Mouse (Mus musculus) forebrain, embryonic 10.5 days (tissue): ENCODE measurements around the gene Plxnd1. TPM values are rescaled to one million over a fixed set of nuclear protein-coding genes. Genes with fewer than 3 reads are reported as not detected.

Experiments
- DNase-seq: peaks from one replicate; pipeline ENCODE4 v3.0.0-alpha.2; 2017; ENCODE audit warnings: low spot score; ENCODE audit errors: extremely low spot score
- H3K27ac ChIP-seq: fragments of 300-500 bp; sonication (generic); 2 replicates; pipeline ENCODE4 v1.5.1; 2016; ENCODE audit warnings: mild to moderate bottlenecking
- H3K27me3 ChIP-seq: fragments of 300-500 bp; sonication (generic); 2 replicates; pipeline ENCODE4 v1.6.1; 2016; ENCODE audit warnings: mild to moderate bottlenecking; ENCODE audit not compliant: poor library complexity, severe bottlenecking
- H3K36me3 ChIP-seq: fragments of 300-500 bp; sonication (generic); replicated peaks from 2 replicates; pipeline ENCODE4 v1.6.1; 2016; ENCODE audit warnings: mild to moderate bottlenecking, moderate library complexity
- H3K4me1 ChIP-seq: fragments of 300-500 bp; sonication (generic); 2 replicates; pipeline ENCODE4 v1.6.1; 2016
- H3K4me3 ChIP-seq: fragments of 300-500 bp; sonication (generic); 2 replicates; pipeline ENCODE4 v1.5.1; 2016; ENCODE audit warnings: mild to moderate bottlenecking, moderate library complexity
- H3K9me3 ChIP-seq: fragments of 300-500 bp; sonication (generic); 2 replicates; pipeline ENCODE4 v1.6.1; 2016; ENCODE audit warnings: mild to moderate bottlenecking, moderate library complexity
- WGBS: fragments of 180-500 bp; shearing (Covaris S2); methylation state at CpG from one replicate; pipeline ENCODE4 v1.1.7; 2016; 5-methylcytosine and 5-hydroxymethylcytosine counted together
- polyA plus RNA-seq: library from polyadenylated mRNA; unstranded; fragments of >200 nt; fragmentation: Nextera tagmentation; extraction: Ambion mirVana; gene quantifications from 2 replicates; pipeline ENCODE4 v1.2.1, GENCODE M21; 2016

The Plxnd1 gene
- polyA plus RNA-seq, 1 experiment from 2014 or later, result 23.9 TPM

DNA sequence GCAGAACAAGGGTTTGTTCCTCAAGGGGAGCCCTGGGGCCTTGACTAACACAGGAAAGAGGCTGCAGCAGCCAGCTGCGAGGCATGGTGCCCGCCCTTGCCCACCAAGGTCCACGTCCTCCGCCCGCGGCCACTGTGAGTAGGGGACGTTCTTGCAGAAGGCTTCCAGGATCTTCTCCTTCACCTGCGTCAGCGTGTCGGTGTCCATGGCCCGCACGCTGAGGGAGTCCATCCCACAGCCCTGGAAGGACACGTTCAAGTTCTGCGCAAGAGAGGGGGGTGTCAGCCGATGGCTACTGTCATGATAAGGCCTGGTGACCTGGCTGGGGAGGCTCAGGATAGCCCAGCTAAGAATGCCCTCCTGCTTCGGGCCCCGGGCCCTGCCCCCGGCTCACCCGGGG lies 34.5 kb downstream of the Plxnd1 start:
- no peaks in the 10 kb centered on the region for H3K9me3 ChIP-seq
- DNase-seq, result no peak
- peaks cover 52% of the 10 kb centered on the region for H3K4me1 ChIP-seq
- no peak overlapping the region for H3K4me3 ChIP-seq
- H3K27me3 ChIP-seq, result peaks cover 18% of the 10 kb centered on the region
- no peaks in the 10 kb centered on the region for H3K36me3 ChIP-seq
- H3K27ac ChIP-seq, result no peak overlapping the region
- 95% methylated on average over 19 of the region's 19 CpGs for WGBS

DNA sequence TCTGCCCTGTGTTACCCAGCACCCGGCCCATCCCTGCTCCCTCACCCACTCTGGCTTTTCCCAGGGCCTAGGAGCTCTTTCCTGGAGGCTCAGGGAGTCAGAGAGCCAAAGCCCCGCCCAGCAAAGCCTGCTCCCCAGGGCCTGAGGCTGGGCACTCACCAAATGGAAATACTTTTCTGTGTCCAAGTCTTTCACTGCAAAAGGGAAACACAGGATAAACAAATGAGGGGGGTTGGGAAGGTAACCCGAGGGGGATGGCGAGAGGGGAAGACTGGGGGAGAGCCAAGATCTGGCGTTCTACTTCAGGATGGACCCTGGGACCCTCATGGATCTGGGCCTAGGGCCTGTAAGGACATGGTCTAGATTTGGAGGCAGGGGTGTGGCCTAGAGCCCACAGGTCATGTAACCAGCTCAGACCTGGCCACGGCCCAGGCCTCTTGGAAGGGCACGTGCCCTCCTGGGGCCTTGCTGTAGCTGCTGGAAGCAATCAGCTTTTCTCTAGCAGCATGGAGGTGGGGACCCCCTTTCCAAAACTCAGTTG lies 35.6 kb downstream of the Plxnd1 start:
- WGBS, result 74% methylated on average over 7 of the region's 7 CpGs
- no peaks in the 10 kb centered on the region; the same call in 1 of the 2 replicates for H3K36me3 ChIP-seq
- DNase-seq, result no peak
- no peak overlapping the region for H3K4me3 ChIP-seq
- peaks cover 58% of the 10 kb centered on the region for H3K4me1 ChIP-seq
- peaks cover 18% of the 10 kb centered on the region for H3K27me3 ChIP-seq
- H3K9me3 ChIP-seq, result no peaks in the 10 kb centered on the region
- H3K27ac ChIP-seq, result peak overlapping the region; percentile 77

DNA sequence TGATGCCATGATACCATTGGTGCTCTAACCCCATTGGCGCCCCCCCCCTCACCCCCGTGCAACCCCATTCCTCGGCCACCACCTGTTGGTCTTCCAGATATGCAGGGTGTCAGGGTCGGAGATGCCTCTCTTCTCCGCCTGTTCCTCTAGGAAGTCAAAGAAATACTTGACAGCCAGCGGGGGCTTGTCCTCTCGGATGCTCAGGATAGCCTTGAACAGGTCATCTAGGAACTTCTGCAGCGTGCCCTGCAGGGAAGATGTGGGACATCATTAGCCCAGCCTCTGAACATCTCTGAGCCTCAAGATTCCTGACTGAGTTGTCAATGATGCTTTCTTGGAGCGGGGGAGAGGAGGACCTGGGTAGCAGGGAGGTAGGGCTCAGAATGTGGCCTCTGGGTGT lies 36.4 kb downstream of the Plxnd1 start:
- Histone ChIP-seq H3K4me1 (peaks cover 59% of the 10 kb centered on the region), H3K27me3 (peaks cover 10% of the 10 kb centered on the region), H3K9me3 (no peaks in the 10 kb centered on the region), H3K36me3 (no peaks in the 10 kb centered on the region; the same call in 1 of the 2 replicates), H3K27ac (peak overlapping the region; percentile 77; the same call in 1 of the 2 replicates), H3K4me3 (no peak overlapping the region)
- WGBS, result 87% methylated on average over 9 of the region's 9 CpGs
- no peak for DNase-seq

DNA sequence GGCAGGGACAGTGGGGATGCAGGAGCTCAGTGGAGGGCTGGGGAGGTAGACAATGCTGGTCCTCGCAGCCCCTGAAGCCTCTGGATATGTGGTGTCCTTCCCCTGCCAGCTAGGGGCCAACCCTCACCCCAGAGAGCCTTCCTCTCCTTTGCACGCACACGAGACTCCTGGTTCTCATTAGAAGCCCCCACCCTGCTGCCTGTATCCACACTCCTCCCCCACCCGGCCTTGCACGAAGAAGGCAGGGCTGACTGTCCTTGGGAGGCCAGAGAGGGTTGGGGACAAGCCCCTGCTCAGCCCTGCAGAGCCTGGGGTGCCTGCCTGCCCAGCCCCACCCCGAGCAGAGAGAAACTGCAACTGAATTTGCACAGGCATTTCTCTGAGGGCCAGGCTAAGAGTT lies 37.1 kb downstream of the Plxnd1 start:
- H3K9me3 ChIP-seq, result no peaks in the 10 kb centered on the region
- 45% methylated on average over 6 of the region's 6 CpGs for WGBS
- no peak for DNase-seq
- peaks cover 2% of the 10 kb centered on the region; the same call in 1 of the 2 replicates for H3K27me3 ChIP-seq
- H3K4me3 ChIP-seq, result no peak overlapping the region
- H3K36me3 ChIP-seq, result no peaks in the 10 kb centered on the region; the same call in 1 of the 2 replicates
- peak overlapping the region; percentile 77 for H3K27ac ChIP-seq
- H3K4me1 ChIP-seq, result peaks cover 56% of the 10 kb centered on the region

DNA sequence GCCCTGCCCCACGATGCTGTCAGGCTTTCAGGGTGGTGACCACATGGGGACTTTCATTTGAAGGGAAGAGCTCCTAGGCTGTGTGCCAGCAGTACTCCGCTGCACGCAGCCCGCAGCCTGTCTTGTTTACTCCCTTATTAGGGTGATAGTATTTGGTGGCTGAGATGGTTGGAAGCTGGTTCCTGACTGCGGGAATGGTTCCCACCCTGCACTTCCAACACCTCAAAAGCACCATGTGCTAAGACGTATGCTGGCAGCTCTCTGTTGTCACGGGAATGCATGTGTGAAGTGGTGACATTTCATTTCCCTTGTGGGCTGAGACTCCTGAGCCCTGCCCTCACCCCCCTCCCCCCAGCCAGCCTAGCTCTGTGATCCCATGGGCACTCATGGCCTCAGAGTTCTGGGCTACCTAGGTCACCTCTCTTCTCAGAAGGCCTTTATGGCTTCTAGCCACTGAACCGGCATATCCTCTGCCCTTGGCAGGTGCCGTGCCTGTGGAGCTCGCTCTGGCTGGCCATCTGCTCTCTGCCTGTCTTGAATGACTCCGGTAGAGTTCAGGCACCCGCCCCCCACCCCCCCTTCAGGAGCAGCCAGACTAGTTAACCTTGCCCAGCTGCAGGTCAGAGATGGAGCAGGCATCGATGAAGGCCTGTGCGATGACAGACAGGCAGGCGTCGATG lies 37.7 kb downstream of the Plxnd1 start:
- DNase-seq, result no peak
- WGBS, result 64% methylated on average over 16 of the region's 16 CpGs
- Histone ChIP-seq H3K27me3 (no peaks in the 10 kb centered on the region), H3K36me3 (no peaks in the 10 kb centered on the region; the same call in 1 of the 2 replicates), H3K4me3 (no peak overlapping the region), H3K27ac (peak overlapping the region; percentile 77), H3K9me3 (no peaks in the 10 kb centered on the region), H3K4me1 (peaks cover 49% of the 10 kb centered on the region)

DNA sequence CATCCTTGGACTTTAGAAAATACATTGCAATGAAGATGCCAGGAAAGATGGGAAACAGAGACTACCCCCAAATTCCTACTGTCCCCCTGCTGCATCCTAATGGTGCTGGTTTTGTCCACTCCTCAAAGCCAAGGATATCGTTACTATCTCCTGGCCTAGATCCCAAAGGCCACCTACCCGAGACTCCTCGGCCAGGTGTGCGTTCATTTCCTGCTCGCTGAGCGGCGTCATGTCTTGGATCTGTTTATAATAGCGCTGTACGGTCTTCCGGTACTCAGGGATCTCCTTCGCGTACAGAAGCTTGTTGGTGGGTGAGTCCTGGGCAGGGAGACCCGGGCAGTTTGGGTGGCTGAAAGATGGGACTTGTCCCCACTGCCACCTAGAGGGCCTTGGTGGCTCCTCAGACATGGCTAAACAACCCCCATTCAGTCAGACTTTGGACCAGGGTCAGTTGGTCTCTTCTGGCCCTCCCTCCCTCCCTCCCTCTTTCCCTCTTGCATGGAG lies 38.3 kb downstream of the Plxnd1 start:
- Histone ChIP-seq H3K4me3 (no peak overlapping the region), H3K36me3 (no peaks in the 10 kb centered on the region; the same call in 1 of the 2 replicates), H3K4me1 (peaks cover 48% of the 10 kb centered on the region), H3K27ac (peak overlapping the region; percentile 77; the same call in 1 of the 2 replicates), H3K27me3 (no peaks in the 10 kb centered on the region), H3K9me3 (peaks cover 3% of the 10 kb centered on the region)
- WGBS, result 90% methylated on average over 13 of the region's 13 CpGs
- DNase-seq, result no peak

GRCm38 (mm10) chr6:115955664-115956063 lies 39.1 kb downstream of the Plxnd1 start:
- H3K27ac ChIP-seq, result no peak overlapping the region
- H3K4me1 ChIP-seq, result peaks cover 42% of the 10 kb centered on the region

DNA sequence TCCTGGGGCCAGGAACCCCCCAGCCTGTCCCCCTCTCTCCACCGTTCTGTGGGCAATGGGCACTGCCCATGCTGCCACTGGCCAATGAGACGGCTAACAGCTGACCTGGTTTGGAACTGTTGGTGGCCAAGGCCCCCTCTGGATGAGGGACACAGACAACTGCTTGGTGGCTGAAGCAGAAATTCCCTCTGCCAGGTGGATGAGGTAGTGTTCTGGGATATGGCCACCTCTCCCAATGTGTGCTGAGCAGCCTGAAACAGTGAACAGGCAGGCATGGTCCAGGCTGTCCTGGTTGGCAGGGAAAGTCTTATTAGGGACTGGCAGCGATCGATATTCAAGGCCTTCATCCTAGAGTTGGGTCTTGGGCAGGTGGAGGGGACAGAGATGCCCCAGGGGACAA lies 39.6 kb downstream of the Plxnd1 start:
- peaks cover 4% of the 10 kb centered on the region for H3K9me3 ChIP-seq
- 93% methylated on average over 4 of the region's 4 CpGs for WGBS
- peaks cover 40% of the 10 kb centered on the region for H3K4me1 ChIP-seq
- H3K27ac ChIP-seq, result no peak overlapping the region
- no peaks in the 10 kb centered on the region for H3K27me3 ChIP-seq
- H3K4me3 ChIP-seq, result no peak overlapping the region
- H3K36me3 ChIP-seq, result no peaks in the 10 kb centered on the region; the same call in 1 of the 2 replicates
- no peak for DNase-seq

More at GRCm38 (mm10) chr6:115955664-115956063, 39.1 kb downstream of the Plxnd1 start:
- Histone ChIP-seq H3K9me3 (peaks cover 4% of the 10 kb centered on the region), H3K27me3 (no peaks in the 10 kb centered on the region), H3K4me3 (no peak overlapping the region), H3K36me3 (no peaks in the 10 kb centered on the region; the same call in 1 of the 2 replicates)
- DNase-seq, result no peak
- WGBS, result 86% methylated on average over 11 of the region's 11 CpGs

GRCm38 (mm10) chr6:115954506-115955074 lies 40.2 kb downstream of the Plxnd1 start:
- 85% methylated on average over 9 of the region's 9 CpGs for WGBS
- peaks cover 40% of the 10 kb centered on the region for H3K4me1 ChIP-seq
- no peaks in the 10 kb centered on the region for H3K27me3 ChIP-seq
- H3K4me3 ChIP-seq, result no peak overlapping the region
- H3K36me3 ChIP-seq, result no peaks in the 10 kb centered on the region; the same call in 1 of the 2 replicates
- H3K27ac ChIP-seq, result no peak overlapping the region; the same call in 1 of the 2 replicates
- DNase-seq, result no peak
- peaks cover 4% of the 10 kb centered on the region for H3K9me3 ChIP-seq

GRCm38 (mm10) chr6:115946389-115946788 lies 48.4 kb downstream of the Plxnd1 start:
- WGBS, result 77% methylated on average over 6 of the region's 6 CpGs
- Histone ChIP-seq H3K36me3 (no peaks in the 10 kb centered on the region), H3K9me3 (no peaks in the 10 kb centered on the region), H3K27me3 (no peaks in the 10 kb centered on the region), H3K4me3 (no peak overlapping the region), H3K4me1 (peaks cover 5% of the 10 kb centered on the region), H3K27ac (0 out of 2 replicates have a peak overlapping the region, but pooled peaks have one; percentile 13)
- DNase-seq, result no peak

DNA sequence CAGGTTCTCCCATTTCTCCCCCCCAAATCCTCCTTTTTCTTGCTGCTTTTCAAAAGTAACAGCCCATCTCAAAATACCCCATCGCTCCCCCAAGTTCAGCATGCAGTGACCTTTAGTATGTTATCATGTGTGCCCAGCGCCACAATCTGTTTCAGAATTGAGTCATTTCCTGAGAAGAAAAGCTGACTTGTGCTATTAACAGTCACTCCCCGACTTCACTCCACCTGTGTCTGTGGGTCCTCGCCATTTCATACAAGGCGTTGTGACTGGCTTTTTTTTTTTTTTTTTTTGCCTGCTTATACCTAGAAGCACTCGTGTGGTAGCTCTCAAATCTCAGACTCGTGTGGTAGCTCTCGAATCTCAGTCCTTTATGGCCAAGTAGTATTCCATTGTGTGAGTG lies 49.2 kb downstream of the Plxnd1 start:
- Histone ChIP-seq H3K27ac (no peak overlapping the region), H3K4me3 (no peak overlapping the region), H3K9me3 (no peaks in the 10 kb centered on the region), H3K36me3 (no peaks in the 10 kb centered on the region), H3K4me1 (peaks cover 12% of the 10 kb centered on the region), H3K27me3 (no peaks in the 10 kb centered on the region)
- no peak for DNase-seq
- 90% methylated on average over 8 of the region's 8 CpGs for WGBS

GRCm38 (mm10) chr6:115944638-115945037 lies 50.2 kb downstream of the Plxnd1 start, which contains the start of gene H1foo:
TSS of gene H1foo (plus strand) at chr6:115944938.
- no peak for DNase-seq
- 82% methylated on average over 5 of the region's 5 CpGs for WGBS
- H3K27me3 ChIP-seq, result no peaks in the 10 kb centered on the region
- peaks cover 12% of the 10 kb centered on the region for H3K4me1 ChIP-seq
- H3K4me3 ChIP-seq, result no peak within 1 kb of the TSS
- H3K27ac ChIP-seq, result no peak within 1 kb of the TSS
- no peaks in the 10 kb centered on the region for H3K9me3 ChIP-seq
- H3K36me3 ChIP-seq, result no peaks in the 10 kb centered on the region
